Comparison of ENCODE assay signal across 8 mouse cellular contexts in genomic region chr10:79766508-79767325, GRCm38 (mm10). TPM values are rescaled to one million over a fixed set of nuclear protein-coding genes. Genes with fewer than 3 reads are reported as not detected.
DNase-seq lines count a peak whose midpoint lies in the region; ATAC-seq and TF ChIP-seq lines count a peak whose summit lies in the region.

Rnf126 (minus strand) TSS chr10:79766952.

- no peak for TF ChIP-seq RAD21 in CH12.LX (IDR thresholded peaks at IDR 0.05; ENCODE audit: low read depth, low read length)

- dilution Hi-C loops in CH12.LX (cut with MboI; ENCODE audit: extremely low pct_ligation_motif_present, extremely low pct_unique_long_range_greater_than_20kb, low sequenced_read_pairs) = no loop called here

- peak within 1 kb of the TSS; percentile 77 for H3K4me2 ChIP-seq in CH12.LX (ENCODE audit: insufficient read depth, low read depth, poor library complexity, severe bottlenecking)
- H3K4me2 ChIP-seq in forebrain, embryonic 11.5 days (ENCODE audit: low read depth, low read length, severe bottlenecking) = peak within 1 kb of the TSS; percentile 91
- H3K4me2 ChIP-seq in heart, embryonic 16.5 days (ENCODE audit: low read depth, low read length) = peak within 1 kb of the TSS; percentile 97
- peak within 1 kb of the TSS; percentile 98 for H3K4me2 ChIP-seq in liver, embryonic 15.5 days
- H3K4me2 ChIP-seq in neural tube, embryonic 12.5 days (replicated peaks) = peak within 1 kb of the TSS; percentile 97

- no peak for TF ChIP-seq EP300 in CH12.LX (IDR thresholded peaks at IDR 0.05; ENCODE audit: low read length)

- peak within 1 kb of the TSS; percentile 92 to 98 (median 98) for H3K4me3 ChIP-seq in CH12.LX (replicated peaks in 1 of 3; ENCODE audit: low read depth in 2 of 3, low read length in 2 of 3, poor library complexity in 1 of 3)
- peak within 1 kb of the TSS; percentile 96 for H3K4me3 ChIP-seq in forebrain, embryonic 11.5 days (ENCODE audit: low read depth, low read length)
- peak within 1 kb of the TSS; percentile 93 for H3K4me3 ChIP-seq in heart, embryonic 16.5 days (ENCODE audit: low read length)
- H3K4me3 ChIP-seq in liver, embryonic 15.5 days (replicated peaks) = peak within 1 kb of the TSS; percentile 97
- peak within 1 kb of the TSS; percentile 95 for H3K4me3 ChIP-seq in neural tube, embryonic 12.5 days

- peak; percentile 92 for ATAC-seq in forebrain, embryonic 11.5 days (replicated peaks; ENCODE audit: low FRiP score)
- ATAC-seq in heart, embryonic 16.5 days (replicated peaks; ENCODE audit: extremely low read depth, insufficient read depth, low FRiP score) = peak; percentile 92
- peak; percentile 91 for ATAC-seq in liver, embryonic 15.5 days (ENCODE audit: insufficient read depth)
- ATAC-seq in neural tube, embryonic 12.5 days (ENCODE audit: low FRiP score, low read depth) = peak; percentile 92

- no peaks in the 10 kb centered on the region for H3K27me3 ChIP-seq in CH12.LX (replicated peaks)
- H3K27me3 ChIP-seq in forebrain, embryonic 11.5 days (ENCODE audit: control insufficient read depth, insufficient read depth, low read length) = no peaks in the 10 kb centered on the region
- no peaks in the 10 kb centered on the region for H3K27me3 ChIP-seq in heart, embryonic 16.5 days (ENCODE audit: control insufficient read depth, insufficient read depth, low read length)
- peaks cover 3% of the 10 kb centered on the region; the same call in 1 of the 2 replicates for H3K27me3 ChIP-seq in liver, embryonic 15.5 days
- H3K27me3 ChIP-seq in neural tube, embryonic 12.5 days (replicated peaks) = no peaks in the 10 kb centered on the region; the same call in 1 of the 2 replicates

- peak; percentile 100 for DNase-seq in CH12.LX (ENCODE audit: extremely low read depth)
- peak; percentile 99 for DNase-seq in c-Kit-positive CD71-positive TER-119-negative erythroid progenitor cells, embryonic 14.5 days (ENCODE audit: low read depth)
- DNase-seq in forebrain, embryonic 11.5 days (ENCODE audit: low spot score) = peak; percentile 99
- peak; percentile 99 to 100 for DNase-seq in kidney, postnatal 36 days
- DNase-seq in telencephalon, adult 2 months (ENCODE audit: low read depth, low spot score) = peak; percentile 98

- peaks cover 27 to 47% of the 10 kb centered on the region in 2 experiments for H3K4me1 ChIP-seq in CH12.LX (ENCODE audit: control insufficient read depth in 1 of 2, insufficient read depth in 2 of 2)
- H3K4me1 ChIP-seq in forebrain, embryonic 11.5 days (replicated peaks; ENCODE audit: control insufficient read depth, insufficient read depth, low read length) = peaks cover 10% of the 10 kb centered on the region
- H3K4me1 ChIP-seq in heart, embryonic 16.5 days (ENCODE audit: control insufficient read depth, insufficient read depth, low read length) = peaks cover 44% of the 10 kb centered on the region
- peaks cover 48% of the 10 kb centered on the region for H3K4me1 ChIP-seq in liver, embryonic 15.5 days (replicated peaks)
- peaks cover 23% of the 10 kb centered on the region for H3K4me1 ChIP-seq in neural tube, embryonic 12.5 days

- under 1% methylated on average over 84 of the region's 101 CpGs for WGBS in forebrain, embryonic 11.5 days
- under 1% methylated on average over 98 of the region's 101 CpGs for WGBS in heart, embryonic 16.5 days
- WGBS in liver, embryonic 15.5 days (ENCODE audit: insufficient replicate concordance) = under 1% methylated on average over 101 of the region's 101 CpGs
- WGBS in neural tube, embryonic 12.5 days = under 1% methylated on average over 101 of the region's 101 CpGs

- peaks cover 38% of the 10 kb centered on the region for H3K79me2 ChIP-seq in CH12.LX (replicated peaks; ENCODE audit: control insufficient read depth, extremely low read depth, insufficient read depth, poor library complexity, severe bottlenecking)

- in situ Hi-C loops in CH12.LX (cut with MboI; ENCODE audit: low pct_ligation_motif_present, low pct_unique_long_range_greater_than_20kb, low sequenced_read_pairs) = no loop called here

- peaks cover 16 to 35% of the 10 kb centered on the region in 2 experiments for H3K36me3 ChIP-seq in CH12.LX (replicated peaks in 1 of 2; ENCODE audit: control insufficient read depth in 1 of 2, insufficient read depth in 1 of 2, low read length in 1 of 2)
- H3K36me3 ChIP-seq in forebrain, embryonic 11.5 days (ENCODE audit: control insufficient read depth, insufficient read depth, low read length) = peaks cover 1% of the 10 kb centered on the region; the same call in 1 of the 2 replicates
- peaks cover 6% of the 10 kb centered on the region for H3K36me3 ChIP-seq in heart, embryonic 16.5 days (ENCODE audit: control insufficient read depth, insufficient read depth)
- H3K36me3 ChIP-seq in liver, embryonic 15.5 days (replicated peaks) = peaks cover 10% of the 10 kb centered on the region
- H3K36me3 ChIP-seq in neural tube, embryonic 12.5 days = peaks cover 9% of the 10 kb centered on the region

- peak; percentile 75 for TF ChIP-seq POLR2A in CH12.LX (IDR thresholded peaks at IDR 0.05; ENCODE audit: low read depth, low read length)

- H3K27ac ChIP-seq in CH12.LX (ENCODE audit: insufficient read depth, low read depth) = peak within 1 kb of the TSS; percentile 78
- peak within 1 kb of the TSS; percentile 88 for H3K27ac ChIP-seq in forebrain, embryonic 11.5 days (ENCODE audit: low read depth, low read length)
- peak within 1 kb of the TSS; percentile 93 for H3K27ac ChIP-seq in heart, embryonic 16.5 days (ENCODE audit: low read length)
- peak within 1 kb of the TSS; percentile 88 for H3K27ac ChIP-seq in liver, embryonic 15.5 days (replicated peaks)
- peak within 1 kb of the TSS; percentile 77 for H3K27ac ChIP-seq in neural tube, embryonic 12.5 days

- TF ChIP-seq CTCF in CH12.LX (conservative IDR thresholded peaks at IDR 0.05 in 1 of 2, IDR thresholded peaks at IDR 0.05 in 1 of 2; ENCODE audit: low read depth in 2 of 2, low read length in 2 of 2) = no peak

- H3K9me3 ChIP-seq in CH12.LX (replicated peaks; ENCODE audit: low read length) = no peaks in the 10 kb centered on the region
- H3K9me3 ChIP-seq in forebrain, embryonic 11.5 days (ENCODE audit: control insufficient read depth, low read length) = no peaks in the 10 kb centered on the region
- H3K9me3 ChIP-seq in heart, embryonic 16.5 days (replicated peaks; ENCODE audit: control insufficient read depth, low read length) = no peaks in the 10 kb centered on the region
- no peaks in the 10 kb centered on the region for H3K9me3 ChIP-seq in liver, embryonic 15.5 days (replicated peaks)
- H3K9me3 ChIP-seq in neural tube, embryonic 12.5 days = no peaks in the 10 kb centered on the region

- peak within 1 kb of the TSS; percentile 99 for H3K9ac ChIP-seq in CH12.LX (ENCODE audit: insufficient read depth, low read depth)
- H3K9ac ChIP-seq in forebrain, embryonic 11.5 days (ENCODE audit: low read length) = peak within 1 kb of the TSS; percentile 96
- peak within 1 kb of the TSS; percentile 99 for H3K9ac ChIP-seq in heart, embryonic 16.5 days (ENCODE audit: low read length)
- peak within 1 kb of the TSS; percentile 91 for H3K9ac ChIP-seq in liver, embryonic 15.5 days
- peak within 1 kb of the TSS; percentile 93 for H3K9ac ChIP-seq in neural tube, embryonic 12.5 days

TF ChIP-seq in CH12.LX, 34 proteins besides CTCF, POLR2A, EP300 and RAD21 (continues in another document):
- no peak; the same call in 1 of the 2 replicates for TF ChIP-seq GABPA (IDR thresholded peaks at IDR 0.05; ENCODE audit: insufficient replicate concordance, low read depth, low read length)
- TF ChIP-seq SIN3A (IDR thresholded peaks at IDR 0.05; ENCODE audit: low read length) = peak; percentile 73
- TF ChIP-seq KAT2A (IDR thresholded peaks at IDR 0.05; ENCODE audit: insufficient replicate concordance, low read length) = peak; percentile 84; the same call in 1 of the 2 replicates
- TF ChIP-seq SMC3 (IDR thresholded peaks at IDR 0.05; ENCODE audit: low read depth, low read length) = no peak
- peak; percentile 55; the same call in 1 of the 2 replicates for TF ChIP-seq CHD2 (IDR thresholded peaks at IDR 0.05; ENCODE audit: low read length)
- TF ChIP-seq HCFC1 (IDR thresholded peaks at IDR 0.05; ENCODE audit: low read depth, low read length) = peak; percentile 89
- no peak for TF ChIP-seq UBTF (IDR thresholded peaks at IDR 0.05; ENCODE audit: low read depth, low read length)
- 0 out of 2 replicates have a peak, but pooled peaks have one; percentile 39 for TF ChIP-seq TBP (conservative IDR thresholded peaks at IDR 0.05; ENCODE audit: low read depth, low read length)
- peak; percentile 79 for TF ChIP-seq MYC (IDR thresholded peaks at IDR 0.05; ENCODE audit: low read depth, low read length)
- no peak for TF ChIP-seq ZC3H11A (IDR thresholded peaks at IDR 0.05; ENCODE audit: low read depth, low read length)
- no peak for TF ChIP-seq USF2 (conservative IDR thresholded peaks at IDR 0.05; ENCODE audit: low read depth, low read length)
- peak; percentile 86 for TF ChIP-seq TCF12 (IDR thresholded peaks at IDR 0.05; ENCODE audit: low read depth, low read length)
- TF ChIP-seq MEF2A (IDR thresholded peaks at IDR 0.05; ENCODE audit: borderline replicate concordance, low read depth, low read length) = peak; percentile 82; the same call in 1 of the 2 replicates
- TF ChIP-seq ELF1 (IDR thresholded peaks at IDR 0.05; ENCODE audit: low read depth, low read length) = peak; percentile 99
- peak; percentile 40; the same call in 1 of the 2 replicates for TF ChIP-seq IRF4 (IDR thresholded peaks at IDR 0.05; ENCODE audit: low read depth, low read length)
- peak; percentile 68; the same call in 1 of the 2 replicates for TF ChIP-seq ZMIZ1 (IDR thresholded peaks at IDR 0.05; ENCODE audit: low read depth, low read length)
- TF ChIP-seq NELFE (IDR thresholded peaks at IDR 0.05; ENCODE audit: low read depth, low read length) = 0 out of 2 replicates have a peak, but pooled peaks have one; percentile 52
- TF ChIP-seq POLR2AphosphoS2 (IDR thresholded peaks at IDR 0.05; ENCODE audit: low read depth, low read length) = no peak
- TF ChIP-seq MXI1 (IDR thresholded peaks at IDR 0.05; ENCODE audit: low read depth, low read length) = peak; percentile 89
- TF ChIP-seq MAX (IDR thresholded peaks at IDR 0.05; ENCODE audit: low read length) = peak; percentile 87
- no peak for TF ChIP-seq E2F4 (IDR thresholded peaks at IDR 0.05; ENCODE audit: insufficient replicate concordance, low read depth, low read length)
- TF ChIP-seq BHLHE40 (IDR thresholded peaks at IDR 0.05; ENCODE audit: low read depth, low read length) = peak; percentile 95

RNA-seq across cellular contexts. Expression of gene Rnf126, which starts in this region (rescaled TPM):
- total RNA-seq in CH12.LX (2012; rRNA removed) (67.9 and 74.8 TPM in 2 replicates), CH12.LX (2014; rRNA removed) (28.9 and 32.4 TPM in 2 replicates)
- polyA plus RNA-seq in CH12.LX (2012; ENCODE audit: insufficient read length, low read depth) = 90.7 and 112 TPM in 2 replicates
- 118 TPM in 2 replicates for polyA plus RNA-seq in forebrain, embryonic 11.5 days (2014; fragmentation: Nextera tagmentation; extraction: Ambion mirVana)
- polyA plus RNA-seq in heart, embryonic 16.5 days (2015; fragmentation: Nextera tagmentation; extraction: Ambion mirVana) = 56.0 and 57.4 TPM in 2 replicates
- polyA plus RNA-seq in liver, embryonic 15.5 days (2015; fragmentation: Nextera tagmentation; extraction: Ambion mirVana) = 39.6 and 42.0 TPM in 2 replicates
- polyA plus RNA-seq in neural tube, embryonic 12.5 days (2016; fragmentation: Nextera tagmentation; extraction: Ambion mirVana) = 115 and 118 TPM in 2 replicates

Comparison
In these comparisons a context has a peak if more than half of its experiments do, and no peak if none do; other contexts are left out.
1. Peak in every context shown above with its lines: DNase-seq, ATAC-seq, H3K4me3 ChIP-seq and H3K27ac ChIP-seq.